Mouse (Mus musculus): Measurements from ENCODE around the gene Esyt1.
A peak's percentile ranks its signal among the peaks of the same experiment; 100 is the strongest.
"Not testable (repeated sequence)": the region's sequence is repeated elsewhere in the genome, so short reads cannot be mapped to it uniquely, and the experiment has no call there.

The Esyt1 gene

GRCm38 (mm10) chr10:128525671-128526308 is at the start of gene Esyt1:
Gene Esyt1 (minus strand): TSS chr10:128525871.
- DNase-seq (ENCODE audit: low spot score) = peak; percentile 98

- no peak for DNase-seq (ENCODE audit: low spot score)
Measured at GRCm38 (mm10) chr10:128575063-128575462, 49.4 kb upstream of the Esyt1 start.

GRCm38 (mm10) chr10:128565788-128566531 is 40.3 kb upstream of the Esyt1 start, which contains the start of gene Pa2g4:
Gene Pa2g4 (minus strand): TSS chr10:128565987.
- peak; percentile 100 for DNase-seq (ENCODE audit: low spot score)

- no peak for DNase-seq (ENCODE audit: low spot score)
Measured at GRCm38 (mm10) chr10:128565206-128565787, 39.6 kb upstream of the Esyt1 start.

GRCm38 (mm10) chr10:128563544-128563943 is 37.9 kb upstream of the Esyt1 start:
- no peak for DNase-seq (ENCODE audit: low spot score)

GRCm38 (mm10) chr10:128556963-128557362 is 31.3 kb upstream of the Esyt1 start:
- no peak for DNase-seq (ENCODE audit: low spot score)

DNA sequence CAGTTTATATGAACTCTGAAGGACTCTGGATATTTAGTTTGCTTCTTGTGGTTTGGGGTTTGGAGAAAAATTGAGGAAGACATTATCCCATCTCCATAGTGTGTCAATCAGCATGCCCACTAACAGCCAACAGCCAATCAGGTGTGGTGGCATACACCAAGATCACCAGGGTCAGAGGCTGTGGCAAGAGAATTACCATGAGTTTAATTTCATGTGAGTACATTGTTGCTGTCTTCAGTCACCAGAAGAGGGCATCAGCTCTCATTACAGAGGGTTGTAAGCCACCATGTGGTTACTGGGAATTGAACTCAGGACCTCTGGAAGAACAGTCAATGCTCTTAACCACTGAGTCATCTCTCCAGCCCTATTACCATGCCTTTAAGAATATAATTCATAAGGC is 30.6 kb upstream of the Esyt1 start:
- no peak for DNase-seq (ENCODE audit: low spot score)

GRCm38 (mm10) chr10:128555567-128555966 is 29.9 kb upstream of the Esyt1 start:
- not testable (repeated sequence) for DNase-seq (ENCODE audit: low spot score)

- not testable (repeated sequence) for DNase-seq (ENCODE audit: low spot score)
Measured at GRCm38 (mm10) chr10:128550144-128550823, 24.6 kb upstream of the Esyt1 start.

GRCm38 (mm10) chr10:128549682-128550057 is 24.0 kb upstream of the Esyt1 start:
- not testable (repeated sequence) for DNase-seq (ENCODE audit: low spot score)

DNA sequence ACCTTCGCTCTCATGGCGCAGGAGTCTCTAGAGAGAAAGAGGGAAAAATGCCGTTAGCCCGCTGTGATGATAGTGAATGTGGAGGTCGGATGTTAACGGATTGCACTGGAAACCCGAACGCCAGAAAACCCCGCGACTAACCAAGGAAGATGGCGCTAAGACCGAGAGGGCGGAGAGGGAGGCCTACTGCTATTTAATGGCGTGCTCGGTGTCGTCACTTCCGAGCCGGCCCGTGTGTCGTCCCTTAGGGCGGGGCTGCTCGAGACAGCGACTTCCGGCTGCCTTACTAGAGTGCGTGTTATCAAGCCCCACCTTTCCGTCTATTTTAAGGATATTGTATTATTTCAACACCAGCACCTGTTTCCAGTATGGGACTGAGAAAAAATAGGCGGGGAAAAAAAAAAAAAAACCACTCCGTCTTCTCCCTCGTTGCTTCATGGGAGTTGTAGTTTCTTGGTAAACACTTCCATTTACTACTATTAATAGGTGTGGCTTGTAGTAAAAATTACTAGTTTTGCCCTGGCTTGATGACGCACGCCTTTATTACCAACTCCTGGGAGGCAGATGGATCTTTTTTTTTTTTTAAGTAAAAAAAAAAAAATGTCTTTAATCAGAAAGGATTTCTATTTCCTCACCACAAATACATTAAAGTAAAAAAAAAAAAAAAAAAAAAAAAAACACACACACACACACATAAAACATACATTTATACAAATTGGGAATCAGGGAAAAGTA is 23.4 kb upstream of the Esyt1 start, which contains the start of gene Rpl41:
Gene Rpl41, minus strand, starts transcription at position 359 of the 735 bp plus-strand sequence.
- peak; percentile 91 for DNase-seq (ENCODE audit: low spot score)

GRCm38 (mm10) chr10:128548051-128548791 is 22.6 kb upstream of the Esyt1 start:
- not testable (repeated sequence) for DNase-seq (ENCODE audit: low spot score)

DNA sequence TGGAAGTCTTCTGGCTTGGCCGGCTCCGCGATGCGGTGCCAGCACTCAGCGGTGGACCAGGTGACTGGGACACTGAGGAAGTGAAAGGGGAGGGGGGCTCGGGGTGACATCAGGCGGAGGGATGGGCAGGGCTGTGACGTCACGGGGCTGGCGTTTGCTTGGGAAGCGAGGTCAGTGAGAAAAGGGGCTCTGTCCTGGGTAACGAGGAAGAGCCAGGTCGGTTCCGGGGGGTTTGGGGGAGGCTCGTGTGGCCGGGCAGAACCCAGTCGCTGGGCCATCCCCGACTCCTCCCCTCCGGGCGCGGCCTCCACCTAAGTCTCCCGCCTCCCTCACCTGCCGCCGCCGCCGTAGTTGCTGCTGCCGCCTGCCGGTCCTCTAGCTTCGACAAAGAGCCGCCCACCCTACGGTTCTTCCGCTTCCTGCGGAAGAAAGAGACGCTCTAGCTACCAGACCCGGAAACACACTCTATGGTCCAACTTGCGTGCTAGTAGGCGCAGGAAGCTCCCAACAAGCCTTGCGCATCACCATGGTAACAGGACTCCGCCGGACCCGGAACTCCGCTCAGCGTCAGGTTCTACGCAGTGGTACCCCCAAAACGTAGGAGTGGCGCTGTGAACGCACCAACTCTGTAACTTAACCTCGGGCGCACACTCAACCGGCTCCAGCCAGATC is 21.8 kb upstream of the Esyt1 start, which contains the start of gene Zc3h10:
Gene Zc3h10, minus strand, starts transcription at position 414 of the 672 bp plus-strand sequence.
- DNase-seq (ENCODE audit: low spot score) = peak; percentile 96

GRCm38 (mm10) chr10:128546787-128547186 is 21.1 kb upstream of the Esyt1 start:
- no peak for DNase-seq (ENCODE audit: low spot score)

GRCm38 (mm10) chr10:128546361-128546760 is 20.7 kb upstream of the Esyt1 start:
- no peak for DNase-seq (ENCODE audit: low spot score)

DNA sequence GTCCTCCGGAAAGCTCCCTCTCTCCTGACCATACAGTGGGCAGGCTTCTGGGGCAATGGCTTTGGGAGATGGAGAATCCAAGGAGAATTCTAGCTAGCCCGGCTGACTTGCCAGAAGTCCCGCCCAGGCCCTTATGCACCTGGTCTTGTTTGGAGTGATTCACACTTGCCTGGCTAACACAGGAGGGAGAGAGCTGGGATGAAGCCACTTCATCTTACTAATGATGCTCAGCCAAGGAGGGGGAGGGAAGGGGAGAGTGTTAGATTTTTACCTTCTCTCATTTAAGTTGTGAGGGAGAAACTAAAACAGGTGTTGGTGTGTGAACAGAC is 19.9 kb upstream of the Esyt1 start:
- no peak for DNase-seq (ENCODE audit: low spot score)

DNA sequence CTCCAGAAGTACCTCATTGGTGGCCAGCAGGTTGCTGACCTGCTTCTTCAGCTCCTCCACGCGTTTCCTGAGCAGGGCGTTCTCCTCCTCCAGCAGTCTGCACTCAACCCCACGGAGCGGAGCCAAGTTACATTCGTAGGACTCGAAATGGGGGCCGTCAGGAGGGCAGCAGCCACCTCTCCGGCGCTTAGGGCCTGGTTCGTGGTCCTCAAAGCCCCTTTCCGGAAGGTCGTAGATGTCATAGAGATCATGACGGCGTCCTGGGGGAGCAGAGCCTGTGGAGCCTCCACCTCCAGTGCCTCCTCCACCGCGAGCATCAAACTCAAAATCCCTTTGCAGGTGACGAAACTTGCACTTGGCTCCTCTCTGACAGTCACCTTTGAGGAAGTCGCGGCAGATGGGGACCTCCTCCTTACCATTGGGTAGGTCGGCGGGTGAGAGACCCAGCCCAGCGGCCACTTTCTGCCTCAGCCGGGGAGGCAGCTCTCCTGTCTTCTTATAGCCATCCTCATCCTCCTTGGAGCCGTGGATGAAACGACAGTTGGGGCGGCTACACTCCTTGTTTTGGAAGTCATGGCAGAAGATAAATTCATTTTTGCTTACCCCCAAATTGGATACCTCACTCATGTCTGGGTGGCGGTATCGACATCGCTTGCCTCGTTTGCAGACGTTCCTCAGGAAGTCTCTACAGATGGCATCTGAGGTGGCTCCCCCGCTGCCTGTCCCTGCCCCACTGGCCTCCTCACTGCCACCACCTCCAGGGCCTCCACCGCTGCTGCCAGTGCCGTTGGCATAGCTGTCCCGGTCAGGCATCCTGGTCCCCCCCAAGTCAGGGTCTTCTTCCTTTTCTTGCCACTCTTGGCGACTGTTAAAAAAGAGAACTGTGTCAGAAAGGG is 19.3 kb upstream of the Esyt1 start:
- no peak for DNase-seq (ENCODE audit: low spot score)

- no peak for DNase-seq (ENCODE audit: low spot score)
Measured at GRCm38 (mm10) chr10:128544151-128544657, 18.5 kb upstream of the Esyt1 start.

DNA sequence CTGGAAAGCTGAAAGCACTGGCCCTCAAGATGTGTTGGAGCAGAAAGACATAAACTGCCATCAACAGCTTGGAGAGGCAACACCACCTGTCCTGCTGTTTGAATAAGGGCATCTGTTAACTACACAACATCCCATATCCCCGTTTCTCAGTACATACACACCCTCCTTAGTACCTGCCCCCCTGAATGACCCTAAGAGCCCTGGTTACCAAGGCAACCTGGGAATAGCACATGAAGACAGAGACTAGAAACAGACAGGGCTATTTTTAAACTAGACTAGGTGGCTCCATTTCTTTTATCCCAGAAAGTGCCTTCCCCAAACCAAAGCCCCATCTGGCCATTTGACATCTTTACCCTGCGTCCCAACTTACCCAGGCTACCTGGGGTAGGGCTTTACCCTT is 17.4 kb upstream of the Esyt1 start:
- no peak for DNase-seq (ENCODE audit: low spot score)
